Mouse (Mus musculus): ENCODE measurements at regions not wholly inside any gene's neighbourhood (a gene's known extent, or its start where the extent isn't known, plus 50 kb on each side); places are given as distances from the start of the nearest gene placed in this dataset.

DNA sequence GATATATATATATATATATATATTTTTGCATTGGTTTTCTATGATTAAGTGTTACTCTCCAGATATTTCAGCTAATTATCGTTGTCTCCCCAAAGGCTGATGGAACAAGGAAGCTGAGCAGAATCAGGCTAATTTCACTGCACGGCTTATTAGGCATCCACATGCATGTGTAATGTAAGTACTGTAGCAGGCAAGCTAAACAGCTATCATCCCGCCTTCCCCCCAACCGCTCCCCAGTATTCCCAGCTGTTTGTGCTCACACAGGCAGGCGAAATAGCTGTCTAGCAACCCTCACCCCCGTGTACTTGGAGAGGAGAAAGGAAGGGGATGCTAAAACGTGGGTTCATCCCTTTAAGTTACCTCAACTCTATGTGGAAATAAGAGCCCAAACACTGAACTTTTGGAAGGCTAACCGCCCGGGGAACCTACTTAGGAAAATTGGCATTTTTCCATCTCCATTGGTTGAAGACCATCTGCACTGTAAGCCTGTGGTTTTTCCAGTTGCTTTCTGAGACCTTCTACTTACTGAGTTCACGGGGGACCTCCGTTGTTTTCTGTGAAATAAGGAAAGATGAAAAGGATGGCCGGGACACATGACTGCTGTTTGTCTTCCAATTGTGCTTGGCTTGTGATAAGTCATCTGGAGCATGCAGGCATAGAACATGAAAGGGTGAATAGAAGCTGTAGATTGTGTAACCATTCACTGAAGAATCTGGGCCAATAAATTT lies 254.7 kb upstream of the Nbea start:
- no peak for DNase-seq (ENCODE audit: extremely low spot score in 1 of 2, low spot score in 2 of 2)

DNA sequence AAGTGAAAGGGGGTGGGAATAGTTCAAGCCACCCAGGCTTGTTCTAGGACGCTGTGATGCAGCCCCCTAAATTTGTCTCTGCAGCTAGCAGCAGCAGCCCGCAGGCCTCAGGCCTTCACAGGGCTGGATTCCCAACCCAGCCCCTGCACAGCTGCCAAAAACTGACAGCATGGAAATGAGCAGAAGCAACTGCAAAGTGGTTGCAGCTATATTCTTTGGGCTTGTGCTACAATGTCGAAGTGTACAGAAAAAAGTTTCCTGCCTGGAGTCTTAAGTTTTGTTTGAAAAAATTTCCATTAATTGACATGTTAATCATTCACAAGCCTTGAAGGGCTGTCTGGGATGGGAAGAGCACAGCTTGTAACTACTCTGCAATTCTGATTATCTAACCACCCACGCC lies 253.6 kb upstream of the Nbea start:
- peak; percentile 7 to 24 for DNase-seq (ENCODE audit: extremely low spot score in 1 of 2, low spot score in 2 of 2)
- intact Hi-C loops (cut with DNase I), result no loop called here

More for the DNA sequence above, 254.7 kb upstream of the Nbea start:
- intact Hi-C loops (cut with DNase I), result no loop called here

DNA sequence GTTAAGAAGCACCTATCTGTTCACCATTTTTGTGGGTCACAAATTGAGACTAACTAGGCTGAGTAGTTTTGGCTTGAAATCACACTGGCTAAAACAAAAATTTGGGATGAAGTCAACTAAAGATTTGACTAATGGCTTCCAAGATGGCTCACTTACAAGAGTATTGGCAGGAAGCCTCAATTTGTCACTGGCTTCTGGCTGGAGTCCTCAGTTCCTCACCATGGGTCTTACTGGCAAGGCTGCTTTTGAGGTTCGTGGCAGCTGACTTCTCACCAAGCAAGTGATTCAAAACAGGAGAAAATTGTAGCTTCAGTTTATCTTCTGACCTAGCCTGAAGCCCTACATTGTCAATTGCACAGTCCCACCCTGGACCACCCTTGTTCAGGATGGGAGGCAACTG lies 250.0 kb upstream of the Nbea start:
- intact Hi-C loops (cut with DNase I), result no loop called here
- DNase-seq (ENCODE audit: extremely low spot score in 1 of 2, low spot score in 2 of 2), result peak in 1 of 2 experiments; percentile 7

DNA sequence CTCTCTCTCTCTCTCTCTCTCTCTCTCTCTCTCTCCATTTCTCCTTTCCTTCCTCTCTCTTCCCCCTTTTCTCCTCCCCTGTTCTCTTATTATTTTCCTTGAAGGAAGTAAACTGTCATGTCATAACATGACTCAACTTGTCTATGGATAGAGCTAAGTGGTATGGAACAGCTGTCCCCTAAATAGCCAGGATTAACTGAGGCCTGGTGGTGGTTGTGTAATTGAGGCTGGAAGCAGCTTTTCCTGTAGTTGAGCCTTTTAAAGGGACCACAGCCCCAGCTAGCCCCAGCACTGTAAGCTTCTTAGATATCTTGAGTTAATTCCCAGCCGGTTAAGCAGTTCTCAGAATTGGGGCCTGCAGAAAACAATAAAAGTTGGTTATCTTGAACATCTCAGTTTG lies 243.7 kb upstream of the Nbea start:
- intact Hi-C loops (cut with DNase I), result no loop called here
- DNase-seq (ENCODE audit: extremely low spot score in 1 of 2, low spot score in 2 of 2), result no peak

DNA sequence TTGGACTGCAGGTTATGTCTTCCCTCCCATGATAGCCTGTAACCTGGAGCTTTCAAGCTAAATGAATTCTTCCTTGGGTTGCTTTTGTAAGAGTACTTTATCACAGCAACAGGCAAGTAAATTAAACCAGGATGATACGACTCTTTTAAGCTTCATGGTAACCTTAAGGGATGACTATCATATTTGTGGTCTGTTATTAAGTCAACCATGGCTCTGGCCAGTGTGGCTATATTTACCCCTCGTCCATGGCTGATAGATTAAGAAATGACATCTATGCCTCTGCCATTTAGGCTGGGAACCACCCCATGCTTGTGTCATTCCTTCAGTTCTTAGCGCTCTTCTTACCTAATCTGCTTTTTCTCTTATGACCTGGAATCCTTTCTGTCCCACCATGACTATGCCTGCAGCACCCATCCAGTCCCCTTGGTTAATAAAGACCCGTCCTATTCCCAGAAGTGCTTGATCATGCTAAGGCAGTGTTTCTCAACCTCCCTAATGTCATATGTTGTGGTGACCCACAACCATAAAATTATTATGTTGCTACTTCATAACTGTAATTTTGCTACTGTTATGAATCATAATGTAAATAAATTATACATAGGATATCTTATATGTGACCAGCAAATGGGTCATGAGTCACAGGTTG lies 214.5 kb upstream of the Nbea start:
- no peak for DNase-seq (ENCODE audit: extremely low spot score in 1 of 2, low spot score in 2 of 2)
- intact Hi-C loops (cut with DNase I), result no loop called here

DNA sequence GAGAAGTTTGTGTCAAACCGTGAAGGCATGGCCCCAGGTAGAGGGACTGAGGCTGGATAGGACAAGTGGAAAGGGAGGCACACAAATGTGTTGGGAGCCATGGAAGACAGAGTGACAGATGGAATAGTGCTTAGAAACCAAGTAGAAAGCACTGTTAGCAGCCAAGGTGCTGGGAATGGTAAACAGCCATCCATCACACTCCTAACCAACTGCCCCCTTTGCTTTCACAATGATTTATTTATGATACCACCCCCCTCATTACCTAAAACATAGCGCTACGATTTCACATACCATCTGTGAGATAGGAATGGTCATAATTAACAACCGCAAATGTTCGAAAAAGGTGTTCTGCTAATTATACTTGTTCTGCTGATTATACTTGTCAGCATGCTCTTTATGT lies 209.6 kb upstream of the Nbea start:
- intact Hi-C loops (cut with DNase I), result no loop called here
- DNase-seq (ENCODE audit: extremely low spot score in 1 of 2, low spot score in 2 of 2), result no peak

DNA sequence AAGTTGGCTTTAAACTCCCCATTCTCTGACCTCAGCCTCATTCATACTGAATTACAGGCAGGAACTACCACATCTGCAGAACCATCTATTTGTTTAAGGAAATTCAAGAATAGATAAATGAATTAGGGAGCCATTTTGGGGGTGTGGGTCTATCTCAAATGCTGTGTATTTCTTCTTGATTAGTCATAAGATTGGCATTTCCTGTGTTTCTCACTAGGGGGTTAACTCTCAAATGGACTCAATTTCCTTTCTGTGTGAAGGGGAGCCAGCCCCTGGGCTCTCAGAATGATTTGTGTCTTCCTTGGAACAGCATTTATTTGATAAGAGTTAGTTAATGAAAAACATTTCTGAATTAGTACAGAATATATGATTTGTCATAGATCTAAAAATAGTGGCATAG lies 196.8 kb upstream of the Nbea start:
- DNase-seq (ENCODE audit: extremely low spot score in 1 of 2, low spot score in 2 of 2), result no peak
- intact Hi-C loops (cut with DNase I), result no loop called here

DNA sequence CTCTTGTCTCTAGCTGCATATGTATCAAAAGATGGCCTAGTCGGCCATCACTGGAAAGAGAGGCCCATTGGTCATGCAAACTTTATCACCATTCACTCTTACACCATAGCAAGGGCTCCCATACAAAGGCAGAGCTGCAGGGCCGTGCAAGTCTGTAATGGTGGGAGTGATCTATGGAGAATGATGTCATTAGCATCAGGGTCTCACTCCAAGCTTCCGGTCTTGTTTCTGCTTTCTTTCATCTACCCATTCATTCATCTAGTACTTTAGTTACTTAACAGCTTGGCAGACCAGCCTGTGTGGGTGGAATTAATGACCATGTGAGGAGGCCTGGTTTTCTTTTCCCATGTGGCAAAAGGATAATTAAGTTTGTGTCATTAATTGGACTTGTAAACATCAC lies 196.0 kb upstream of the Nbea start:
- DNase-seq (ENCODE audit: extremely low spot score in 1 of 2, low spot score in 2 of 2), result no peak
- intact Hi-C loops (cut with DNase I), result no loop called here

DNA sequence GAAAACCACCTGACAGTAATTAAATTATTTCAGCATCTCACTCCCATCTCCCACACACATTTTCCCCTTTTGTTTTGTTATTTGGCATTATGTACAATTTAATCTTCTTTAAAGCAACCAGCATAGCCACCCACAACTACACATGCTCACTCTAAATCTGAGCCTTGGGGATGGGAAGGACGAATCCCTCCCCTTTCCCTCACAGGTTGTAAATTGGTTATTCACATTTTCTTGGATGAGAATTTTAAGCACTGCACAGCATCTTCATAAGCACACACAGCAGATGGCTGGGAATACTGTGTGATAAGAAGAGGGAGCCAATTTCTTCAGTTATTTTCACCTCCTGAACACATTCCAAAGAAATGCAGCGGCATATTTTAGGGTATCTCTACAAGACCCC lies 179.0 kb upstream of the Nbea start:
- peak in 1 of 2 experiments; percentile 71 for DNase-seq (ENCODE audit: extremely low spot score in 1 of 2, low spot score in 2 of 2)
- intact Hi-C loops (cut with DNase I), result no loop called here

DNA sequence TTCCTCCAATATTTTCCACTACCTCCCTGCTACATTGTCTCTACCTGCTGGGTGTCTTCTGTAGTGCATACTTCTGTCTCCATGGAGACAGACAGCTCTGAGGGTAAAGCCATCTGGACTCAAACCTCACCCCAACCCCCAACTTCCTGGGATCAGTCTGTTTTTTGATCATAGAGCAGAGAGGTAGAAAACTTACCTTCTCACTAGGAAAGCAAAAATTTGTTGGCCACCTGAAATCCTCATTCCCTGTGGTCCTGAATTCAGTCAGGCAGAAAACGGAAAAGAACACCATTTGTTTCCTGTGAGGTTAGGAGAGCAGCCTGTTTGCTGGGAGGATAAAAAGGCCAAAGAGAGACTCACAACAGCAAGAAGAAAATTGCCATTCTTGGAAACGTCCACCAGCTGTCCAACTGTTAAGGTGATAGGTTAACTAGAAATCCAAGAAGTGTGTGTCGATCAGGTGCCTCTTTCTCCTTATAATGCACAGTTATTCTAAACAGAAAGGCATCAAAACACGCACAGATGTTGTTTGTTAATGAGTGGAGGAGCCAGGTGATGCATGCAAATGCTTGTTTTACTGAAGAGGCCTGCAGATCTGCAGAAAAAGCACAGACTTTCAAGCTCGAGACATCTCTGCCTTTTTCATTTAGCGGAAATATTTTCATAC lies 173.7 kb upstream of the Nbea start:
- DNase-seq (ENCODE audit: extremely low spot score in 1 of 2, low spot score in 2 of 2), result no peak
- intact Hi-C loops (cut with DNase I), result loop anchor here (10.0 kb wide), 1 partner anchor 172 kb away; the partner anchor contains the start of gene Nbea

DNA sequence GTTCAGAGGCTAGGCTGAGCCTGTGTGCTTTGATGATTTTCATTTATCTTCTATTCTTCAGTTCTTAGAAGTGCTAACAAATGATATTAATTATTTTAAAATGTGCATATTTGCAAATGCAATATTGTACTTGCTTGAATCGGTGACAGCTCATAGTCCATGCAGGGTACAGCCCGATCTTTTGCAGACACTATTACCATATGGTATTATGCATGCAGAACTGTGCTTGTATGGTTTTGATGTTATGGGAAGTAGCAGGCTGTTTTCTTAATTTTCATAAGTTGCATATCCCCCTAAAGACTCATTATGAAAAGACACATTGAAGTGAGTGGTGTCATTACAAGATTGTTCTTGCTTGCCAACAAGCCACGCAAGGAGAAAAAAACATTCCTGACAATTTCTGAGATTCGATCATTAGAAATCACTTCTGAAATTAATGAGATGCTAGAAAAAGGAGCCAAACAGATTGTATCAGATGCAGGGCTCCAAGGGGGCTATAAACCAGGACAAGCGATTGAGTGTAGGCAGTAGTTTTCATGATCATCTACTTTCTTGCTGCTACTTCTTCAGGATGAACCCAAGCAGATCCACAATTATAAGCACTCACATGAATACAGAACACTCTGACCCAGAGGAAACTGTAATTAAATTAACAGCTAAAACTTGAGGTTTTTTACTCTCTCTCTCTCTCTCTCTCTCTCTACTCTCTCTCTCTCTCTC lies 172.8 kb upstream of the Nbea start:
- intact Hi-C loops (cut with DNase I), result loop anchor here (10.0 kb wide), 1 partner anchor 172 kb away; the partner anchor contains the start of gene Nbea
- DNase-seq (ENCODE audit: extremely low spot score in 1 of 2, low spot score in 2 of 2), result no peak
